Mouse (Mus musculus) MEL (cell line): Measurements from ENCODE around the gene Bcl7c. TPM values are rescaled to one million over a fixed set of nuclear protein-coding genes. Genes with fewer than 3 reads are reported as not detected.

Experiments used
- DNase-seq: peaks from one replicate; pipeline ENCODE4 v3.0.0; 2011; ENCODE audit warnings: low read depth, low spot score
- H3K27ac ChIP-seq: 2 replicates; pipeline ENCODE4 v1.5.1; 2012; ENCODE audit warnings: low read depth, mild to moderate bottlenecking, control low read depth, low read length, moderate library complexity; ENCODE audit not compliant: control insufficient read depth
- H3K27me3 ChIP-seq, 2 experiments: fragments of 150-350 bp in 1 of 2; sonication (generic) in 1 of 2; 2 replicates each; pipeline ENCODE4 v1.6.1; 2012; ENCODE audit warnings: low read length in 2 of 2, mild to moderate bottlenecking in 2 of 2, improper control_type of control experiment in 1 of 2, moderate library complexity in 1 of 2; ENCODE audit not compliant: insufficient read depth in 2 of 2, control insufficient read depth in 1 of 2
- H3K36me3 ChIP-seq, 2 experiments: 2 replicates each; pipeline ENCODE4 v1.6.1; 2012 to 2014; ENCODE audit warnings: low read length in 2 of 2, improper control_type of control experiment in 1 of 2, inconsistent platforms in 1 of 2, mild to moderate bottlenecking in 1 of 2; ENCODE audit not compliant: insufficient read depth in 2 of 2, control insufficient read depth in 1 of 2
- H3K4me1 ChIP-seq, 2 experiments: fragments of 150-350 bp in 1 of 2; sonication (generic) in 1 of 2; 2 replicates each; pipeline ENCODE4 v1.6.1; 2012; ENCODE audit warnings: low read length in 2 of 2, improper control_type of control experiment in 1 of 2, mild to moderate bottlenecking in 1 of 2; ENCODE audit not compliant: insufficient read depth in 2 of 2, control insufficient read depth in 1 of 2
- H3K4me3 ChIP-seq, 2 experiments: fragments of 150-350 bp in 1 of 2; sonication (generic) in 1 of 2; 2 replicates each; pipeline ENCODE4 v1.5.1; 2012; ENCODE audit warnings: low read depth in 2 of 2, low read length in 2 of 2, mild to moderate bottlenecking in 2 of 2, moderate library complexity in 2 of 2, control low read depth in 1 of 2, improper control_type of control experiment in 1 of 2; ENCODE audit not compliant: control insufficient read depth in 1 of 2, insufficient read depth in 1 of 2
- H3K79me2 ChIP-seq: 2 replicates; pipeline ENCODE4 v1.6.1; 2012; ENCODE audit warnings: mild to moderate bottlenecking, low read length, moderate library complexity; ENCODE audit not compliant: control insufficient read depth, poor library complexity, insufficient read depth
- H3K9ac ChIP-seq: 2 replicates; pipeline ENCODE4 v1.6.1; 2012; ENCODE audit warnings: low read depth, mild to moderate bottlenecking, control low read depth, low read length, moderate library complexity; ENCODE audit not compliant: control insufficient read depth, poor library complexity, severe bottlenecking
- H3K9me3 ChIP-seq: fragments of 150-350 bp; sonication (generic); replicated peaks from 2 replicates; pipeline ENCODE4 v1.6.1; 2012; ENCODE audit warnings: mild to moderate bottlenecking, low read length, improper control_type of control experiment, moderate library complexity; ENCODE audit not compliant: insufficient read depth
- CHD1 ChIP-seq: IDR thresholded peaks from 2 replicates; pipeline ENCODE4 v1.6.1; 2012; ENCODE audit warnings: low read depth, mild to moderate bottlenecking, inconsistent platforms, low read length, improper control_type of control experiment
- ETS1 ChIP-seq: IDR thresholded peaks from 2 replicates; pipeline ENCODE4 v1.6.1; 2012; ENCODE audit warnings: low read depth, mild to moderate bottlenecking, inconsistent platforms, low read length, improper control_type of control experiment, moderate library complexity
- HCFC1 ChIP-seq: IDR thresholded peaks from 2 replicates; pipeline ENCODE4 v1.6.1; 2012; ENCODE audit warnings: low read depth, mild to moderate bottlenecking, inconsistent platforms, low read length, improper control_type of control experiment, moderate library complexity
- MAFK ChIP-seq: IDR thresholded peaks from 2 replicates; pipeline ENCODE4 v1.6.1; 2011; ENCODE audit warnings: low read depth, mild to moderate bottlenecking, low read length, improper control_type of control experiment, borderline replicate concordance
- MAX ChIP-seq: IDR thresholded peaks from 2 replicates; pipeline ENCODE4 v1.6.1; 2011; ENCODE audit warnings: low read length, improper control_type of control experiment
- MAZ ChIP-seq: IDR thresholded peaks from 2 replicates; pipeline ENCODE4 v1.6.1; 2012; ENCODE audit warnings: low read depth, mild to moderate bottlenecking, inconsistent platforms, low read length, improper control_type of control experiment
- MXI1 ChIP-seq: IDR thresholded peaks from 2 replicates; pipeline ENCODE4 v1.6.1; 2011; ENCODE audit warnings: mild to moderate bottlenecking, low read depth, low read length, improper control_type of control experiment
- NELFE ChIP-seq: IDR thresholded peaks from 2 replicates; pipeline ENCODE4 v1.6.1; 2011; ENCODE audit warnings: low read depth, low read length, improper control_type of control experiment
- NRF1 ChIP-seq: IDR thresholded peaks from 2 replicates; pipeline ENCODE4 v1.6.1; 2014; ENCODE audit warnings: low read depth, mild to moderate bottlenecking, inconsistent platforms, low read length, improper control_type of control experiment, moderate library complexity; ENCODE audit not compliant: poor library complexity, insufficient read depth, severe bottlenecking
- POLR2A ChIP-seq, 2 experiments: IDR thresholded peaks; 2 replicates each; pipeline ENCODE4 v1.6.1; 2011 to 2012; ENCODE audit warnings: low read length in 2 of 2, mild to moderate bottlenecking in 2 of 2, control low read depth in 1 of 2, improper control_type of control experiment in 1 of 2, low read depth in 1 of 2, moderate library complexity in 1 of 2; ENCODE audit not compliant: control insufficient read depth in 1 of 2, insufficient read depth in 1 of 2, poor library complexity in 1 of 2
- POLR2AphosphoS2 ChIP-seq: IDR thresholded peaks from 2 replicates; pipeline ENCODE4 v1.6.1; 2011; ENCODE audit warnings: low read length, improper control_type of control experiment
- POLR2AphosphoS5 ChIP-seq: IDR thresholded peaks from 2 replicates; pipeline ENCODE4 v1.6.1; 2012; ENCODE audit warnings: low read depth, borderline replicate concordance, mild to moderate bottlenecking, inconsistent platforms, low read length, moderate library complexity, mixed read lengths
- RAD21 ChIP-seq: IDR thresholded peaks from 2 replicates; pipeline ENCODE4 v1.6.1; 2011; ENCODE audit warnings: mild to moderate bottlenecking, low read depth, low read length, improper control_type of control experiment
- RCOR1 ChIP-seq: IDR thresholded peaks from 2 replicates; pipeline ENCODE4 v1.6.1; 2012; ENCODE audit warnings: low read depth, mild to moderate bottlenecking, inconsistent platforms, low read length, improper control_type of control experiment
- SIN3A ChIP-seq: IDR thresholded peaks from 2 replicates; pipeline ENCODE4 v1.6.1; 2012; ENCODE audit warnings: low read length, improper control_type of control experiment, inconsistent platforms
- UBTF ChIP-seq: IDR thresholded peaks from 2 replicates; pipeline ENCODE4 v1.6.1; 2012; ENCODE audit warnings: low read depth, mild to moderate bottlenecking, inconsistent platforms, low read length, improper control_type of control experiment, moderate library complexity, borderline replicate concordance; ENCODE audit not compliant: insufficient read depth
- USF1 ChIP-seq: IDR thresholded peaks from 2 replicates; pipeline ENCODE4 v1.6.1; 2014; ENCODE audit warnings: low read depth, mild to moderate bottlenecking, inconsistent platforms, low read length, improper control_type of control experiment, moderate library complexity
- USF2 ChIP-seq, 2 experiments: IDR thresholded peaks; 2 replicates each; pipeline ENCODE4 v1.6.1; 2011 to 2012; ENCODE audit warnings: improper control_type of control experiment in 2 of 2, low read length in 2 of 2, borderline replicate concordance in 1 of 2, inconsistent platforms in 1 of 2, low read depth in 1 of 2, mild to moderate bottlenecking in 1 of 2; ENCODE audit not compliant: insufficient read depth in 1 of 2
- ZC3H11A ChIP-seq: IDR thresholded peaks from 2 replicates; pipeline ENCODE4 v1.6.1; 2012; ENCODE audit warnings: low read depth, mild to moderate bottlenecking, inconsistent platforms, low read length, improper control_type of control experiment
- ZMIZ1 ChIP-seq: IDR thresholded peaks from 2 replicates; pipeline ENCODE4 v1.6.1; 2012; ENCODE audit warnings: low read depth, mild to moderate bottlenecking, inconsistent platforms, low read length, improper control_type of control experiment, moderate library complexity
- polyA plus RNA-seq, 2 experiments: library from polyadenylated mRNA; stranded (reverse) in 1 of 2; unstranded in 1 of 2; fragments of >175 nt in 1 of 2; fragments of >200 nt in 1 of 2; gene quantifications; 2 replicates each; pipeline versions ENCODE4 v1.2.1 to v1.2.4; 2012; ENCODE audit warnings: low replicate concordance in 2 of 2, low read depth in 1 of 2; ENCODE audit not compliant: insufficient read length in 2 of 2, insufficient read depth in 1 of 2, missing spikeins in 1 of 2
- total RNA-seq: library from RNA; depleted of rRNA; stranded (reverse); fragments of 300-350 nt; gene quantifications from 2 replicates; pipeline ENCODE4 v1.2.3, GENCODE M21; 2012

Gene Bcl7c
- total and polyA plus RNA-seq, 3 experiments: 72.4 to 98.4 TPM; not detected in 1

DNA sequence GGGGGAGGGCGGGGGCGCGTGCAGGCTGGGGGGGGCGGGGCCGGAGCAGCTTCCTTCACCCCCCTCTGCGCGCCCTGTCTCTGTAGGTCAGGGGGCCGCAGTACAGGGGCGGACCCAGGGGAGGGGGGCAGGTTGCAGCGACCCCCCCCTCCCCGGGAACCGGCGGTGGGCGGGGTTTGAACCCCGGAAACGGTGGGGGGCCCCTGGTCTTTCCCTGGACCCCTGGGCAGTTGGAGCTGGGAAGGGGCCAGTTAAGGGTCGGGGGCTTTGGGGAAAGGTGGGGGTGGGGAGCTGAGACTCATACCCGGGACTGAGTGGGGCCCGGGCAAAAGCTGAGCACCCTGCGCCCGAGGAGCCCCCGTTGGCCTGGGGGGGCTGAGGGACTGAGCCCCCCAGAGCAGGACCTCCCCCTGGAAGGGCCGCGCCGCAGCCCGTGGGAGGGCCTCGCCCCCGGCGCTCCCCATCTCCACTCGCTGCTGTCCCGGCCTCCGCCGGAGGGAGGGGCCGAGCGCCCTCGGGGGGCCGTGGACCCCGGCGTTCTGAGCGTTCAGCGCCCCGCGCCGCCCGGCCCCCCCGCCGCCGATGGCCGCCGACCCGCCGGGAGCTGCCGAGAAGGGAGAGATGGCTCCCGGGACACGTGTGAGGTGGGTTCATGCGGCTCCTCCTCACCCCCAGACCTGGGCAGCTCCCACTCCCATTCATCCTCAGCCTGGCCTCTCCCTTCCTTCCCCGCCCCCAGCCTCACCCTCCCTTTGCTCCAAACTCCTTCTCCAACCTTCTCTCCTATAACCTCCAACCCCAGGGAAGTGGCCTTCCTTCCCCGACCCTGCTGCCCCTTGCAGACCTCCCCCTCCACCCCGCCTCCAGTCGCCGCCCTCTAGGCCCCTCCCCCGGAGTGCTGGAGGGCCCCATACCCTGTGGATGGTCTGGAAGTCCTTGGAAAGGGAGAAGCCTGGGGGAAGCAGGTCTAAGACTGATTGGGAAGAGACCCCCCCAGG, 38.1 kb upstream of the Bcl7c start:
- TF ChIP-seq NELFE (no peak; the same call in 1 of the 2 replicates), POLR2AphosphoS5 (no peak), SIN3A (peak; percentile 23; the same call in 1 of the 2 replicates), POLR2A (IDR thresholded peaks at IDR 0.05; ENCODE audit: control insufficient read depth in 1 of 2, insufficient read depth in 1 of 2, low read depth in 1 of 2, low read length in 2 of 2, poor library complexity in 1 of 2) (no peak), RCOR1 (no peak), NRF1 (no peak), MAX (0 out of 2 replicates have a peak, but pooled peaks have one; percentile 20), MAZ (peak; percentile 57; the same call in 1 of the 2 replicates), ZMIZ1 (no peak), UBTF (no peak), CHD1 (no peak), ZC3H11A (no peak), POLR2AphosphoS2 (no peak), USF1 (no peak), HCFC1 (no peak), RAD21 (no peak), ETS1 (no peak), MXI1 (0 out of 2 replicates have a peak, but pooled peaks have one; percentile 16), USF2 (IDR thresholded peaks at IDR 0.05; ENCODE audit: borderline replicate concordance in 1 of 2, insufficient read depth in 1 of 2, low read depth in 1 of 2, low read length in 2 of 2) (no peak), MAFK (no peak)
- TF ChIP-seq, all 39 proteins: peak for 4
- peaks cover 2% of the 10 kb centered on the region; the same call in 1 of the 2 replicates for H3K79me2 ChIP-seq
- H3K27me3 ChIP-seq: no peaks in the 10 kb centered on the region
- H3K4me3 ChIP-seq: peak overlapping the region; percentile 70 to 72
- H3K9me3 ChIP-seq: no peaks in the 10 kb centered on the region
- H3K36me3 ChIP-seq: peaks cover 2 to 6% of the 10 kb centered on the region in 2 experiments; a peak in 2 of 4 replicates
- H3K27ac ChIP-seq: no peak overlapping the region
- H3K4me1 ChIP-seq: peaks cover 0 to 8% of the 10 kb centered on the region in 2 experiments; a peak in 1 of 4 replicates
- H3K9ac ChIP-seq: peak overlapping the region; percentile 63
- peak; percentile 42 for DNase-seq
